Mouse (Mus musculus) testis, adult 2 months (tissue): Measurements from ENCODE around the gene Zc3h7b. TPM values are rescaled to one million over a fixed set of nuclear protein-coding genes. Genes with fewer than 3 reads are reported as not detected.

Experiments
- H3K27ac ChIP-seq: fragments of 200-500 bp; 2 replicates; pipeline ENCODE4 v1.5.1; 2012; ENCODE audit warnings: low read depth, low read length; ENCODE audit not compliant: control insufficient read depth, insufficient read depth
- H3K27me3 ChIP-seq: fragments of 200-500 bp; 2 replicates; pipeline ENCODE4 v1.6.1; 2012; ENCODE audit warnings: mild to moderate bottlenecking, low read length, moderate library complexity; ENCODE audit not compliant: control insufficient read depth, insufficient read depth
- H3K36me3 ChIP-seq: fragments of 200-500 bp; 2 replicates; pipeline ENCODE4 v1.6.1; 2012; ENCODE audit warnings: mild to moderate bottlenecking, low read length; ENCODE audit not compliant: control insufficient read depth, insufficient read depth
- H3K4me1 ChIP-seq: fragments of 200-500 bp; 2 replicates; pipeline ENCODE4 v1.6.1; 2012; ENCODE audit warnings: low read length; ENCODE audit not compliant: control insufficient read depth, insufficient read depth
- H3K4me3 ChIP-seq: fragments of 200-500 bp; 2 replicates; pipeline ENCODE4 v1.5.1; 2012; ENCODE audit warnings: low read depth, mild to moderate bottlenecking, low read length, moderate library complexity, mixed read lengths; ENCODE audit not compliant: control insufficient read depth
- CTCF ChIP-seq: fragments of 200-500 bp; IDR thresholded peaks from 2 replicates; pipeline ENCODE4 v1.5.1; 2012; ENCODE audit warnings: low read depth, mild to moderate bottlenecking, inconsistent platforms, low read length, moderate library complexity; ENCODE audit not compliant: control insufficient read depth, insufficient read depth, insufficient replicate concordance
- POLR2A ChIP-seq: fragments of 200-500 bp; IDR thresholded peaks from 2 replicates; pipeline ENCODE4 v1.6.1; 2012; ENCODE audit warnings: low read depth, mild to moderate bottlenecking, inconsistent platforms, low read length, moderate library complexity; ENCODE audit not compliant: control insufficient read depth
- polyA plus RNA-seq: library from polyadenylated mRNA; depleted of rRNA; stranded (reverse); fragments of >200 nt; gene quantifications from 2 replicates; pipeline ENCODE4 v1.2.3, GENCODE M21; 2012

Gene Zc3h7b
- polyA plus RNA-seq, 1 experiment, result 26.3 TPM

DNA sequence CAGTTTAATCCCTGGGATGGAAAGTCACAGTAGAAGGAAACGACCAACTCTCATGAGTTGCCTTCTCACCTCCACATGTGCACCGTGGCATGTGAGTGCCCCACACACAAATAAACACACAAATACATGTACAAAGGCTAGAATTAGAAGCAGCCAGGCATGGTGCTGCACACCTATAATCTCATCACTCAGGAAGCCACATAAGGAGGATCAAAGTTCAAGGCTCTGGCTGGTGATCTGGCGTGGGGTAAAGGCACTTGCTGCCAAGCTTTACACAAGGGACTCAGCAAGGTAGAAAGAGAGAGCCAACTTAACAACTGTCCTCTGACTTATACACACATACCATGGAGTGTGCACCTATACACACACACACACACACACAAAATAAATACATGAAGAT lies 55.5 kb downstream of the Zc3h7b start:
- TF ChIP-seq CTCF (no peak), POLR2A (no peak)
- no peak overlapping the region for H3K4me3 ChIP-seq
- peaks cover 1% of the 10 kb centered on the region; the same call in 1 of the 2 replicates for H3K36me3 ChIP-seq
- H3K4me1 ChIP-seq, result peaks cover 2% of the 10 kb centered on the region
- H3K27ac ChIP-seq, result no peak overlapping the region
- no peaks in the 10 kb centered on the region for H3K27me3 ChIP-seq

DNA sequence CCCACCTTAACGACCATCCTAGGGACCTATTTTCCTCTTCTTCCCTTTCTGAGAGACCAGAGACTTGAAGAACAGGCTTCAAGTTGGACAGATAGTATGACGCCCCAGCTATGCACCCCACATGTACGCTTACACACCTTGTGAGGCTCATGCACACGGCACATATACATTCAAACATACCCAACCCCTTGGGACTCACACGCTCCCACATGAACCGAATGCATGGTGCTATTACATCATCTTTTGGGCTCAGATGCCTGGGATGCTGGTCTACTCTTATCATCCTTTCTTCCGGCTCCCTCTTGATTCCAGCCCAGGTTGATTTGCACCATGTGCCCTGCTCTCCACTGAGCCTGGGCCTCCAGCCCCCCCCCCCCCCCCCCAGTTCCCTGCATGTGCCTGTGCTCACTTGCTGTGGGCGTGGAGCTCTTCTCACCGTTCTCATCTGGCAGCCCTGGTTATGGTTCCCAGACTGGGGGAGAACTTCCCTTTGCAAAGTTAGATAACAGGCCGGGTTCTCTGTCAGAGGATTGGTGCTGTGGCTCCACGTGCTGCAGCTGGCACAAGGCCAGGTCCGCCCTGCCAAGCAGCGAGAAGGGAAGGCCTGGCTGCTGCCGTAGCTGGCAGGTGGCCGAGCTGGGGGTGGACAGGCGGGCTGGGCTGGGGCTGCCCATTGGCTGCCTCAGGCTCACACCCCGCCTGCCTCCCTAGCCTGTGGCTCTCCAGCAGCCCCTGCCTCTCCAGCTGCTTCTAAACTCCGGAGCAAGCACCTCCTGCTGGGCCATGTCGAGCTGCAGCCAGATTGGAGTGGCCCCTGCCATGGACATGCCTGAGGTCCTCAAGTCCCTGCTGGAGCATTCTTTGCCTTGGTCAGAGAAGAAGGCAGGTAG lies 57.4 kb downstream of the Zc3h7b start, which contains the start of gene Tef:
Tef (plus strand) TSS at position 421 of the 890 bp plus-strand sequence.
- TF ChIP-seq POLR2A, result peak; percentile 65; the same call in 1 of the 2 replicates
- no peak for TF ChIP-seq CTCF
- Histone ChIP-seq H3K27ac (peak within 1 kb of the TSS; percentile 72), H3K36me3 (peaks cover 1% of the 10 kb centered on the region; the same call in 1 of the 2 replicates), H3K27me3 (no peaks in the 10 kb centered on the region), H3K4me3 (peak within 1 kb of the TSS; percentile 63), H3K4me1 (peaks cover 2% of the 10 kb centered on the region)

DNA sequence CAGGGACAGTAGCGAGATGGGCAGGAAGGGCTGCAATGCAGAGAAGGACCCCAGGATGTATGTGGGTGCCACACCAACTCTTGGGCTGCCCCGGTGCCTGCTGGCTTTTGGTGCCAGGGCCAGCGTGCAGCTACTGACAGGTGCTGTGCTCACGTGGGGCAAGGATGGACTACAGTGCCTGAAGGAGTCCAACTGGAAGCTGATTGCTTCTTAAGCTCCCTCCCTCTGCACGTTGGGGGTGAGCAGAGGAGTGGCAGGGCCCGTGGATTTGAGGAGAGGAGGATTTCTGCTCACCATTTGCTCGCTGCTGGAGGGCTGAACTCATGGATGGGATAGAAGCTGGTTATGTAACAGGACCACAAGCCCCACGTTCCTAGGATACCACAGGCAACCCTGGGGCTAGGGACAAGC lies 58.1 kb downstream of the Zc3h7b start:
- Histone ChIP-seq H3K36me3 (peaks cover 1% of the 10 kb centered on the region; the same call in 1 of the 2 replicates), H3K4me3 (peak overlapping the region; percentile 63), H3K27me3 (no peaks in the 10 kb centered on the region), H3K27ac (peak overlapping the region; percentile 69), H3K4me1 (peaks cover 2% of the 10 kb centered on the region)
- TF ChIP-seq POLR2A (no peak), CTCF (no peak)

DNA sequence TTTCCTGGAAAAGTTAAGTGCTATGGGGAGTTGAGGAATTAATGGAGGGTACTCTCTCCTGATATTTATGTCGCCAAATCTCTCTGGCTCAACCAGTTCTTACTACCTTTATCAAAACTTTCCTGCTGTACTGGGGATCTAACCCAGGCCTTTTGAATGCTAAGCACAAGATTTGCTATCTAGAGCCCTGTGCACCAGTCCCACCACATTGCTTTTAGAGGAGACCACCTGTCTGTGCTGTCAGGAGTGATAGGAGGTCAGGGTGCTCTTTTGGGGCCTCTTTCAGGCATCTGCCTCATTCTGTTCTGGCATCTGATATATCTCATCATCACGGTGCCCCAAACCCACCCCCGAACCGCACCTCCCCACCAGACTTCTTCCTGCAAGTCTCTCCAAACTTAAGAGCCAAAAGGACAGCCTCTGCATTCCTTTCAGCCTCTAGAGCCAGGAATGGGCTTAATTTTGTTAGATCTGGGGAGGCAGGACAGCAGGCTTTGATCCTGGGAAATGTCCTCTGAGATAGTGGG lies 58.6 kb downstream of the Zc3h7b start:
- Histone ChIP-seq H3K27ac (no peak overlapping the region), H3K36me3 (peaks cover 1% of the 10 kb centered on the region; the same call in 1 of the 2 replicates), H3K27me3 (no peaks in the 10 kb centered on the region), H3K4me1 (peaks cover 2% of the 10 kb centered on the region), H3K4me3 (no peak overlapping the region)
- no peak for TF ChIP-seq CTCF
- no peak for TF ChIP-seq POLR2A

DNA sequence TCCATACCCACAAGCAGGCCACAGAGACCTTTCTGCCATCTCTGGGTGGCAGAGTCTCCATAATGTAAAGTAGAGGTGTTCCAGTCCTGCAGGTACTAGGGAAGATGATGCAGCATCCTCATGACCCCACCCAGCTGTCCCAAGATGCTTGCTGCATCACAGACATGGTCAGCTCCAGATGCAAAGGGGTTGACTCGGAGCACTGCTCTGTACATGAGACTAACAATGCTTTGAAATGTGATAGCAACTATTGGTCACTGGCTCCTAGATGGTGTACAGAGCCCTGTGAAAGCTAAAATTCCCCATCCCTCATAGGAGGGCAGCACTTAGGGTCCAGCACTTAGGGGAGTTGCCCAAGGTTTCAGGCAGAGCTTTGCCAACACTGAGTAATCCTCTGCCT lies 59.3 kb downstream of the Zc3h7b start:
- Histone ChIP-seq H3K27ac (no peak overlapping the region), H3K4me3 (no peak overlapping the region), H3K36me3 (peaks cover 1% of the 10 kb centered on the region; the same call in 1 of the 2 replicates), H3K27me3 (no peaks in the 10 kb centered on the region), H3K4me1 (peaks cover 2% of the 10 kb centered on the region)
- TF ChIP-seq CTCF, result no peak
- no peak for TF ChIP-seq POLR2A

DNA sequence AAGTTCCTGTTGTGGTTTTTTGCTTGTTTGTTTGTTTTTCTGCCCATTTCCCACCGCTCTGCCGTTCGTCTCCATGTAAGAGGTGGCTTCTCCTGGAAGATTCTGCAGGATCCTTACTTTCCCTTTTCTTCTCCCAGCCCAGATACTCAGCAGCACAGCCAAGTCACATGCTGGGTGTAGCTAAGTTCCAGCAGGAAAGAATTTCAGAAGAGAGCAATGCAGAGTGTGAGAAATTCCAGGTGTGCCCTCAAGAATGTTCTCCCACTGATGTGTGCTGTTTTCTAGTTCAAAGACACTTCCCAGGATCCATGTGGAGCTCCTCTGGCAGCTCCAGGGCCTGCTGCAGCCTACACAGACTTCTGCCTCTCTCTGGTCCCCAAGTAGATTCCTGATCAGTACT lies 60.0 kb downstream of the Zc3h7b start:
- no peak overlapping the region for H3K4me3 ChIP-seq
- no peak overlapping the region for H3K27ac ChIP-seq

DNA sequence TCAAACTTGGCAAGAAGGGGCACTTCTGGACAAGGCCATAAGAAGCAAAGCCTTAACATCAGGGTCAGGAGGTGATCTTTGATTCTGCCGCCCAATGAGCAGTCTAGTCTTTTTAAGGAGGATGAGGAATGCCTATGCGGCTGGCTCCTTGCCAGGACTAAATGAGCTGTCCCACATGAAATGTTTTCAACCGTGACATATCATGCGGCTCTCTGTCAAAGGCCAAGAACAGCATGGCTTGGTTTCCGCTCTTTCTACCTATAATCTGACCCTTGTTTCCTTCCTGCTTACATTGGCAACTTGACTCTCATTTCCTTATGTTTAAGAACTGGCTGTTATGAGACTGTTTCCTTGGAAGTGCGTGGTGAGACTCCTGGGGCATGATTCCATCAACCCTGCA lies 60.8 kb downstream of the Zc3h7b start:
- TF ChIP-seq POLR2A (no peak), CTCF (no peak)
- Histone ChIP-seq H3K36me3 (no peaks in the 10 kb centered on the region), H3K4me1 (peaks cover 5% of the 10 kb centered on the region), H3K27me3 (no peaks in the 10 kb centered on the region), H3K4me3 (no peak overlapping the region), H3K27ac (no peak overlapping the region)

More for the DNA sequence above, 60.0 kb downstream of the Zc3h7b start:
- H3K4me1 ChIP-seq, result peaks cover 2% of the 10 kb centered on the region
- TF ChIP-seq CTCF (no peak), POLR2A (no peak)
- no peaks in the 10 kb centered on the region for H3K27me3 ChIP-seq
- peaks cover 1% of the 10 kb centered on the region; the same call in 1 of the 2 replicates for H3K36me3 ChIP-seq
